Mouse (Mus musculus) testis, adult 2 months (tissue): ENCODE results near the gene Vars2. TPM values are rescaled to one million over a fixed set of nuclear protein-coding genes. Genes with fewer than 3 reads are reported as not detected.
A peak's percentile ranks its signal among the peaks of the same experiment; 100 is the strongest.

Experiments used
- H3K27ac ChIP-seq: fragments of 200-500 bp; 2 replicates; pipeline ENCODE4 v1.5.1; 2012; ENCODE audit warnings: low read depth, low read length; ENCODE audit not compliant: control insufficient read depth, insufficient read depth
- H3K27me3 ChIP-seq: fragments of 200-500 bp; 2 replicates; pipeline ENCODE4 v1.6.1; 2012; ENCODE audit warnings: mild to moderate bottlenecking, low read length, moderate library complexity; ENCODE audit not compliant: control insufficient read depth, insufficient read depth
- H3K36me3 ChIP-seq: fragments of 200-500 bp; 2 replicates; pipeline ENCODE4 v1.6.1; 2012; ENCODE audit warnings: mild to moderate bottlenecking, low read length; ENCODE audit not compliant: control insufficient read depth, insufficient read depth
- H3K4me1 ChIP-seq: fragments of 200-500 bp; 2 replicates; pipeline ENCODE4 v1.6.1; 2012; ENCODE audit warnings: low read length; ENCODE audit not compliant: control insufficient read depth, insufficient read depth
- H3K4me3 ChIP-seq: fragments of 200-500 bp; 2 replicates; pipeline ENCODE4 v1.5.1; 2012; ENCODE audit warnings: low read depth, mild to moderate bottlenecking, low read length, moderate library complexity, mixed read lengths; ENCODE audit not compliant: control insufficient read depth
- CTCF ChIP-seq: fragments of 200-500 bp; IDR thresholded peaks from 2 replicates; pipeline ENCODE4 v1.5.1; 2012; ENCODE audit warnings: low read depth, mild to moderate bottlenecking, inconsistent platforms, low read length, moderate library complexity; ENCODE audit not compliant: control insufficient read depth, insufficient read depth, insufficient replicate concordance
- POLR2A ChIP-seq: fragments of 200-500 bp; IDR thresholded peaks from 2 replicates; pipeline ENCODE4 v1.6.1; 2012; ENCODE audit warnings: low read depth, mild to moderate bottlenecking, inconsistent platforms, low read length, moderate library complexity; ENCODE audit not compliant: control insufficient read depth
- polyA plus RNA-seq: library from polyadenylated mRNA; depleted of rRNA; stranded (reverse); fragments of >200 nt; gene quantifications from 2 replicates; pipeline ENCODE4 v1.2.3, GENCODE M21; 2012

The Vars2 gene
- polyA plus RNA-seq, 1 experiment: 9.5 TPM

GRCm38 (mm10) chr17:35704621-35705464, 37.5 kb upstream of the Vars2 start, which contains the start of gene Ddr1:
TSS of gene Ddr1 (minus strand) at chr17:35704621.
- no peak within 1 kb of the TSS for H3K4me3 ChIP-seq
- H3K27me3 ChIP-seq: no peaks in the 10 kb centered on the region
- H3K27ac ChIP-seq: no peak within 1 kb of the TSS
- peaks cover 9% of the 10 kb centered on the region for H3K4me1 ChIP-seq
- TF ChIP-seq CTCF (no peak), POLR2A (no peak)
- no peaks in the 10 kb centered on the region for H3K36me3 ChIP-seq

- Histone ChIP-seq H3K36me3 (no peaks in the 10 kb centered on the region), H3K4me3 (no peak overlapping the region), H3K27me3 (no peaks in the 10 kb centered on the region), H3K4me1 (peaks cover 9% of the 10 kb centered on the region), H3K27ac (no peak overlapping the region)
- TF ChIP-seq POLR2A (no peak), CTCF (no peak)
Measured at GRCm38 (mm10) chr17:35703751-35704271, 36.4 kb upstream of the Vars2 start.

- Histone ChIP-seq H3K4me3 (no peak overlapping the region), H3K4me1 (peaks cover 9% of the 10 kb centered on the region), H3K27ac (no peak overlapping the region), H3K36me3 (no peaks in the 10 kb centered on the region), H3K27me3 (no peaks in the 10 kb centered on the region)
- TF ChIP-seq POLR2A (no peak), CTCF (no peak)
Measured at GRCm38 (mm10) chr17:35703065-35703464, 35.7 kb upstream of the Vars2 start.

- no peak overlapping the region for H3K27ac ChIP-seq
- TF ChIP-seq POLR2A: no peak
- no peak for TF ChIP-seq CTCF
- H3K4me1 ChIP-seq: peaks cover 12% of the 10 kb centered on the region
- H3K27me3 ChIP-seq: no peaks in the 10 kb centered on the region
- no peak overlapping the region for H3K4me3 ChIP-seq
- no peaks in the 10 kb centered on the region for H3K36me3 ChIP-seq
Measured at GRCm38 (mm10) chr17:35702605-35703004, 35.2 kb upstream of the Vars2 start.

- Histone ChIP-seq H3K4me3 (no peak overlapping the region), H3K27ac (no peak overlapping the region), H3K4me1 (peaks cover 15% of the 10 kb centered on the region), H3K36me3 (no peaks in the 10 kb centered on the region), H3K27me3 (no peaks in the 10 kb centered on the region)
- TF ChIP-seq CTCF: no peak
- TF ChIP-seq POLR2A: no peak
Measured at GRCm38 (mm10) chr17:35701978-35702461, 34.6 kb upstream of the Vars2 start.

- no peaks in the 10 kb centered on the region for H3K36me3 ChIP-seq
- H3K27me3 ChIP-seq: no peaks in the 10 kb centered on the region
- no peak for TF ChIP-seq POLR2A
- no peak for TF ChIP-seq CTCF
- peak overlapping the region; percentile 52; the same call in 1 of the 2 replicates for H3K4me3 ChIP-seq
- H3K4me1 ChIP-seq: peaks cover 15% of the 10 kb centered on the region
- peak overlapping the region; percentile 40; the same call in 1 of the 2 replicates for H3K27ac ChIP-seq
Measured at GRCm38 (mm10) chr17:35701203-35701977, 34.0 kb upstream of the Vars2 start.
